In genomic region chr7:24887096-24887495, GRCm38 (mm10) we compare ENCODE assay signal across 10 mouse cellular contexts. TPM values are rescaled to one million over a fixed set of nuclear protein-coding genes. Genes with fewer than 3 reads are reported as not detected.
DNase-seq lines count a peak whose midpoint lies in the region; ATAC-seq and TF ChIP-seq lines count a peak whose summit lies in the region.
"Had no signal": no experiment of that assay in that cellular context is flagged by ENCODE, and none has a peak within 500 bp of the region (broad histone marks: within the 10 kb centered on the region; RNA-seq: fewer than 3 reads in every experiment).

No protein-coding gene starts in this region.

- no peak for TF ChIP-seq CTCF in left cerebral cortex, adult 2 months (IDR thresholded peaks at IDR 0.05)

- H3K9me3 ChIP-seq in erythroblast, embryonic 14.5 days (ENCODE audit: control insufficient read depth, low read length), result no peaks in the 10 kb centered on the region
- no peaks in the 10 kb centered on the region for H3K9me3 ChIP-seq in lung, embryonic 16.5 days (ENCODE audit: control insufficient read depth, low read length)
- no peaks in the 10 kb centered on the region for H3K9me3 ChIP-seq in intestine, embryonic 16.5 days (ENCODE audit: control insufficient read depth, low read length)
- no peaks in the 10 kb centered on the region for H3K9me3 ChIP-seq in neural tube, embryonic 15.5 days (replicated peaks)

- H3K27ac ChIP-seq in lung, embryonic 16.5 days (ENCODE audit: low read length), result no peak overlapping the region
- H3K27ac ChIP-seq in intestine, embryonic 16.5 days (ENCODE audit: low read length), result no peak overlapping the region
- no peak overlapping the region for H3K27ac ChIP-seq in neural tube, embryonic 15.5 days (replicated peaks)
- H3K27ac ChIP-seq in left cerebral cortex, adult 2 months, result no peak overlapping the region

- peaks cover 51% of the 10 kb centered on the region for H3K4me1 ChIP-seq in erythroblast, embryonic 14.5 days (ENCODE audit: control insufficient read depth)
- peaks cover 31% of the 10 kb centered on the region for H3K4me1 ChIP-seq in lung, embryonic 16.5 days (replicated peaks; ENCODE audit: control insufficient read depth, insufficient read depth, low read length)
- H3K4me1 ChIP-seq in intestine, embryonic 16.5 days (ENCODE audit: control insufficient read depth, insufficient read depth, low read length), result peaks cover 21% of the 10 kb centered on the region
- peaks cover 32% of the 10 kb centered on the region for H3K4me1 ChIP-seq in neural tube, embryonic 15.5 days

- intact Hi-C loops in left cerebral cortex, adult 2 months (cut with DNase I), result loop anchor here (10.0 kb wide), 1 partner anchor 188 kb away; the partner anchor contains the start of genes Grik5 and Zfp574

- H3K9ac ChIP-seq in lung, embryonic 16.5 days (ENCODE audit: low read length), result peak overlapping the region; percentile 97
- H3K9ac ChIP-seq in intestine, embryonic 16.5 days (ENCODE audit: low read depth, low read length), result peak overlapping the region; percentile 100
- peak overlapping the region; percentile 99 for H3K9ac ChIP-seq in neural tube, embryonic 15.5 days (replicated peaks)

- H3K4me2 ChIP-seq in lung, embryonic 16.5 days (ENCODE audit: low read depth, low read length), result peak overlapping the region; percentile 85
- H3K4me2 ChIP-seq in intestine, embryonic 16.5 days (ENCODE audit: low read depth, low read length), result peak overlapping the region; percentile 86
- H3K4me2 ChIP-seq in neural tube, embryonic 15.5 days, result peak overlapping the region; percentile 76

- WGBS in lung, embryonic 16.5 days, result 65% methylated on average over 4 of the region's 4 CpGs
- 63% methylated on average over 4 of the region's 4 CpGs for WGBS in intestine, embryonic 16.5 days
- WGBS in neural tube, embryonic 15.5 days, result 63% methylated on average over 4 of the region's 4 CpGs

- no peak for DNase-seq in lung, postnatal 10 days
- DNase-seq in left cerebral cortex, adult 2 months (ENCODE audit: extremely low spot score in 1 of 2, low spot score in 2 of 2), result no peak
- DNase-seq in cerebellum, adult 9-10 months, result no peak
- DNase-seq: adrenal gland, adult 2 months had no signal

- peaks cover 70% of the 10 kb centered on the region for H3K36me3 ChIP-seq in erythroblast, embryonic 14.5 days (ENCODE audit: control insufficient read depth)
- peaks cover 29% of the 10 kb centered on the region for H3K36me3 ChIP-seq in lung, embryonic 16.5 days (ENCODE audit: control insufficient read depth, insufficient read depth, low read length)
- peaks cover 33% of the 10 kb centered on the region for H3K36me3 ChIP-seq in intestine, embryonic 16.5 days (ENCODE audit: control insufficient read depth, insufficient read depth, low read length)
- H3K36me3 ChIP-seq in neural tube, embryonic 15.5 days, result peaks cover 48% of the 10 kb centered on the region

- H3K4me3 ChIP-seq in erythroblast, embryonic 14.5 days (replicated peaks), result peak overlapping the region; percentile 90
- H3K4me3 ChIP-seq in lung, embryonic 16.5 days (ENCODE audit: low read length), result no peak overlapping the region
- H3K4me3 ChIP-seq in intestine, embryonic 16.5 days (ENCODE audit: low read length), result peak overlapping the region; percentile 99
- H3K4me3 ChIP-seq in neural tube, embryonic 15.5 days (replicated peaks), result no peak overlapping the region
- H3K4me3 ChIP-seq in left cerebral cortex, adult 2 months, result no peak overlapping the region

- no peaks in the 10 kb centered on the region for H3K27me3 ChIP-seq in erythroblast, embryonic 14.5 days (ENCODE audit: control insufficient read depth)
- H3K27me3 ChIP-seq in lung, embryonic 16.5 days (ENCODE audit: control insufficient read depth, insufficient read depth, low read depth, low read length), result no peaks in the 10 kb centered on the region
- H3K27me3 ChIP-seq in intestine, embryonic 16.5 days (replicated peaks; ENCODE audit: control insufficient read depth, insufficient read depth, low read length), result no peaks in the 10 kb centered on the region
- H3K27me3 ChIP-seq in neural tube, embryonic 15.5 days (replicated peaks), result no peaks in the 10 kb centered on the region

- no peak for ATAC-seq in erythroblast, adult 5-6 weeks (replicated peaks; ENCODE audit: low FRiP score, poor library complexity, severe bottlenecking)
- ATAC-seq in lung, embryonic 16.5 days (ENCODE audit: low read depth), result no peak
- no peak for ATAC-seq in intestine, embryonic 16.5 days
- no peak for ATAC-seq in neural tube, embryonic 15.5 days (ENCODE audit: low FRiP score)

RNA-seq across cellular contexts. Expression of gene Rps19, which starts 2.9 kb away (rescaled TPM):
- 189 and 353 TPM in 2 replicates for polyA plus RNA-seq in erythroblast, embryonic 14.5 days (2012)
- total RNA-seq in erythroblast, adult 5-6 weeks (2015; ENCODE audit: low replicate concordance), result 474 and 634 TPM in 2 replicates
- total RNA-seq in erythroblast, adult 5-6 weeks (2017; ENCODE audit: low replicate concordance), result 204 and 237 TPM in 2 replicates
- 2,580 and 2,777 TPM in 2 replicates for polyA plus RNA-seq in lung, embryonic 16.5 days (2015; fragmentation: Nextera tagmentation; extraction: Ambion mirVana)
- 2,122 and 2,334 TPM in 2 replicates for polyA plus RNA-seq in intestine, embryonic 16.5 days (2015; fragmentation: Nextera tagmentation; extraction: Ambion mirVana)
- 1,165 and 1,469 TPM in 2 replicates for polyA plus RNA-seq in neural tube, embryonic 15.5 days (2015; fragmentation: Nextera tagmentation; extraction: Ambion mirVana)
- 100 to 1,000 TPM; 488 to 501 TPM for total RNA-seq in left cerebral cortex, adult 2 months (2021)

RNA-seq across cellular contexts. Expression of gene Cd79a, which starts 10.1 kb away (rescaled TPM):
- polyA plus RNA-seq in erythroblast, embryonic 14.5 days (2012), result 0.08 and 0.10 TPM in 2 replicates
- 0.84 and 0.96 TPM in 2 replicates for total RNA-seq in erythroblast, adult 5-6 weeks (2015; ENCODE audit: low replicate concordance)
- total RNA-seq in erythroblast, adult 5-6 weeks (2017; ENCODE audit: low replicate concordance), result 0.43 TPM in 1 of 2 replicates, not detected in the other
- 0.62 and 0.78 TPM in 2 replicates for polyA plus RNA-seq in lung, embryonic 16.5 days (2015; fragmentation: Nextera tagmentation; extraction: Ambion mirVana)
- 0.39 and 0.46 TPM in 2 replicates for polyA plus RNA-seq in intestine, embryonic 16.5 days (2015; fragmentation: Nextera tagmentation; extraction: Ambion mirVana)
- 0.35 and 0.45 TPM in 2 replicates for polyA plus RNA-seq in neural tube, embryonic 15.5 days (2015; fragmentation: Nextera tagmentation; extraction: Ambion mirVana)
- total RNA-seq in left cerebral cortex, adult 2 months (2021), result under 1 TPM; 0.37 to 0.38 TPM

RNA-seq across cellular contexts. Expression of gene Arhgef1, which starts 15.6 kb away (rescaled TPM):
- polyA plus RNA-seq in erythroblast, embryonic 14.5 days (2012), result 20.6 and 20.7 TPM in 2 replicates
- 39.7 and 42.3 TPM in 2 replicates for total RNA-seq in erythroblast, adult 5-6 weeks (2015; ENCODE audit: low replicate concordance)
- 25.0 and 31.2 TPM in 2 replicates for total RNA-seq in erythroblast, adult 5-6 weeks (2017; ENCODE audit: low replicate concordance)
- 119 and 126 TPM in 2 replicates for polyA plus RNA-seq in lung, embryonic 16.5 days (2015; fragmentation: Nextera tagmentation; extraction: Ambion mirVana)
- 69.1 and 71.3 TPM in 2 replicates for polyA plus RNA-seq in intestine, embryonic 16.5 days (2015; fragmentation: Nextera tagmentation; extraction: Ambion mirVana)
- 78.5 and 85.3 TPM in 2 replicates for polyA plus RNA-seq in neural tube, embryonic 15.5 days (2015; fragmentation: Nextera tagmentation; extraction: Ambion mirVana)
- 10 to 100 TPM; 75.1 to 86.6 TPM for total RNA-seq in left cerebral cortex, adult 2 months (2021)

RNA-seq across cellular contexts. Expression of gene Dmrtc2, which starts 17.2 kb away (rescaled TPM):
- polyA plus RNA-seq in erythroblast, embryonic 14.5 days (2012), result not detected in 2 replicates
- not detected in 2 replicates for total RNA-seq in erythroblast, adult 5-6 weeks (2015; ENCODE audit: low replicate concordance)
- not detected in 2 replicates for total RNA-seq in erythroblast, adult 5-6 weeks (2017; ENCODE audit: low replicate concordance)
- polyA plus RNA-seq in lung, embryonic 16.5 days (2015; fragmentation: Nextera tagmentation; extraction: Ambion mirVana), result not detected in 2 replicates
- polyA plus RNA-seq in intestine, embryonic 16.5 days (2015; fragmentation: Nextera tagmentation; extraction: Ambion mirVana), result not detected in 2 replicates
- 0.26 and 0.36 TPM in 2 replicates for polyA plus RNA-seq in neural tube, embryonic 15.5 days (2015; fragmentation: Nextera tagmentation; extraction: Ambion mirVana)
- not detected for total RNA-seq in left cerebral cortex, adult 2 months (2021)
- total RNA-seq: adrenal gland, adult 2 months had no signal
- polyA plus RNA-seq: adrenal gland, adult 2 months; large intestine, adult 2 months had no signal

RNA-seq across cellular contexts. Expression of gene Lypd4, which starts 17.4 kb away (rescaled TPM):
- polyA plus RNA-seq in erythroblast, embryonic 14.5 days (2012), result 0.06 TPM in 1 of 2 replicates, not detected in the other
- not detected in 2 replicates for total RNA-seq in erythroblast, adult 5-6 weeks (2015; ENCODE audit: low replicate concordance)
- not detected in 2 replicates for total RNA-seq in erythroblast, adult 5-6 weeks (2017; ENCODE audit: low replicate concordance)
- not detected in 2 replicates for polyA plus RNA-seq in lung, embryonic 16.5 days (2015; fragmentation: Nextera tagmentation; extraction: Ambion mirVana)
- polyA plus RNA-seq in intestine, embryonic 16.5 days (2015; fragmentation: Nextera tagmentation; extraction: Ambion mirVana), result not detected in 2 replicates
- 0.18 TPM in 1 of 2 replicates, not detected in the other for polyA plus RNA-seq in neural tube, embryonic 15.5 days (2015; fragmentation: Nextera tagmentation; extraction: Ambion mirVana)
- total RNA-seq in left cerebral cortex, adult 2 months (2021), result not detected
- total RNA-seq: adrenal gland, adult 2 months had no signal
- polyA plus RNA-seq: adrenal gland, adult 2 months; large intestine, adult 2 months had no signal

Comparison
In these comparisons a context has a peak if more than half of its experiments do, and no peak if none do; other contexts are left out.
1. H3K4me3 ChIP-seq: peak in erythroblast, embryonic 14.5 days (single experiment) and intestine, embryonic 16.5 days (single experiment); none in lung, embryonic 16.5 days (single experiment), neural tube, embryonic 15.5 days (single experiment) and left cerebral cortex, adult 2 months (single experiment).
2. Peak in every context shown above with its lines, with median percentiles within 50 percentile points of each other: H3K4me2 ChIP-seq and H3K9ac ChIP-seq.